Mouse (Mus musculus) adrenal gland, adult 2 months (tissue): ENCODE measurements around the gene Armc3. TPM values are rescaled to one million over a fixed set of nuclear protein-coding genes. Genes with fewer than 3 reads are reported as not detected.
"Not testable (repeated sequence)": the region's sequence is repeated elsewhere in the genome, so short reads cannot be mapped to it uniquely, and the experiment has no call there.

Source experiments
- DNase-seq: peaks from one replicate; pipeline ENCODE4 v3.0.0; 2021
- polyA plus RNA-seq: library from polyadenylated mRNA; depleted of rRNA; stranded (reverse); fragments of >200 nt; gene quantifications from 2 replicates; pipeline ENCODE4 v1.2.3, GENCODE M21; 2012
- total RNA-seq, 2 experiments: library from RNA; stranded (reverse); gene quantifications; 2 replicates each; pipeline ENCODE4 v1.2.3; 2021

The Armc3 gene
- total and polyA plus RNA-seq, 3 experiments = not detected

DNA sequence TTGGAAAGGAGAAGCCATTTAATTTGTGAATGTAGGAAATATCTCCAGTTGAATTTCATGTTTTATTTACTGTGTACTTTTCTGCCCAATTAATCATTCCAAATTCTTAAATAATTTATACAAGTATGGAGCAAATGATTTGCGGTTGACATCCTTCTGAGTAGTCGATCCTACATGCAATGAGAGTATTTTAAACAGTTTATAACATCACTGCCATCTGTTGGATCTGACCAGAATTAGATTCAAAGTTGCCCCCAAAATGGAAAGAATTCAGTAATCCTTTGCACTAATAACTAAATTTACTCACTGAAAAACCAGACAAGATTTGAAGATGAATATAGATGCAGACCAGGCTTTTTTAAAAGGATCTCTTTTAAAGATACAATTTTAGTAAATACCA lies 75.5 kb downstream of the Armc3 start:
- DNase-seq = no peak

DNA sequence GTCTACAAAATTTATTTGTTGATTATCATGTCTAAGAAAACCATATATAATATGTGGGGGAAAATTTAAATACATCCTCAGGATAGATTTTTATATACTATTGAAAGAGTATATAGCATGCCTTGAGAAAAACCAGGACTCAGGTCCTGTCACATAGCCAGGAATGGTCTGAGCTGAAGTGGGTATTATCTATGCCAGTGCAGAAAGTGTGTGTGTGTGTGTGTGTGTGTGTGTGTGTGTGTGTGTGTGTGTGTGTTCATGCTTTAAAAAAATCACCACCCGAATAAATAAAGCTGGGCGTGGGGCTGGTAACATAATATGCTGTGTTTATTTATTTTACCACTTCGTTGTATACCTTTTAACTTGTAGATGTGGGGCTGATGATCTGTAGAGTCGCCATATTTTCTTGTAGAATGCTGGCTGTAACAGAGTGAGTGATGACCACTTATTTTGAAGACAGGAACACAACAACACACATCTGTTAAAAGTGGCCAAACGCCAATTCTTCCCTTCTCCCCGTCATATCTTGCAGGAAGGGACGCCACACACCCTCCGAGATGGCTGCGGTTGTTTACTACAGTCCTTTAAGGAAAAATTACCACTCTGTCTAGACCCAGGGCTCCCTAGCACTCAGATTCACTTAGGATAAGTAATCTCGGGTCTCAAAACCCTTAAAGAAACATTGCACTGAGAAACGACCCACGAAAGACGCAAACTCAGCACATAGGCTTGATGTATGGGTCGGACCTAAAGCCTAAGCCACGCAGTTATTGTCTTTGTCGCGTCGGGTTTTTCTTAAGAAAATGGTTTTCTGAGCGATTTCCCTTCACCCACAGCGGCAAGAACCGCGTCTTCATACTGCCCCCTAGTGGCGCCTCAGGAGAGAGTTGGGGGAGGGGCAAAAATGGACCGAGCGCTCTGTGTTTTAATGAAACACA lies 76.8 kb downstream of the Armc3 start:
- peak; percentile 78 for DNase-seq

DNA sequence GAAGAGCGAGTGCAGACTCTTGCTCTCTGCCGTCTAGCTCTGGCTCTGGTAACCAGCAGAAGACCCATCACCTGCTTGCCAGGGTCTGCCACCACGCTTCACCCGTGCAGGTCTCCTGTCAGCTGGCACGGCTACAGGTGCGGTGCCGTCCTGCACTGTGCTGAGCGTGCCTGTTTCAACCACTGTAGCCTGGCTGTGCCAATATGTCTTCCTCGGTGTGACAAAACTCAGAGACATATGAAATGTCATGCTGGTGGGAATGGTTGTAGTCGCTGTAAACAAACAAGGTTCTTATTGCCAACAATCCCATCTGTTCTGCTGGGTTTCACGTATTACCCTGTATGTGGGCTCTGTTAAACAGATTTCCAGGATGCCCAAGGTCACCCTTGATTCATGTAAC lies 81.2 kb downstream of the Armc3 start:
- DNase-seq = no peak

DNA sequence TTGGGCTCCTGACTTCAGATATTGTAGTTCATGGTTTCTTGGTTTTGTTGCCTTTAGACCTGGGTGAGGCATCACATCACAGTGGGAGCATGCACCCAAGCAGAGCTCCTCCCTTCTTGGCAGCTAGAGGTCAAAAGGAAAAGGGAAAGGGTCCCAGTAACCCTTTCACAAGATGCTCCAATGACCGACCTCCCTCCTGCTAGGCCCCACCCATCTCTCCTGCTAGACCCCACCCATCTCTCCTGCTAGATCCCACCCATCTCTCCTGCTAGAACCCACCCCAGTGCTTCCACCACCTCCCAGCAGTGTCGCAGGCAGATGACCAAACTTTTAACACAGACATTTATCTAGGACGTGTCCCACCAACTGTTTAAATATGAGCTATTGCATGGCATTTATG lies 93.3 kb downstream of the Armc3 start:
- DNase-seq = no peak

DNA sequence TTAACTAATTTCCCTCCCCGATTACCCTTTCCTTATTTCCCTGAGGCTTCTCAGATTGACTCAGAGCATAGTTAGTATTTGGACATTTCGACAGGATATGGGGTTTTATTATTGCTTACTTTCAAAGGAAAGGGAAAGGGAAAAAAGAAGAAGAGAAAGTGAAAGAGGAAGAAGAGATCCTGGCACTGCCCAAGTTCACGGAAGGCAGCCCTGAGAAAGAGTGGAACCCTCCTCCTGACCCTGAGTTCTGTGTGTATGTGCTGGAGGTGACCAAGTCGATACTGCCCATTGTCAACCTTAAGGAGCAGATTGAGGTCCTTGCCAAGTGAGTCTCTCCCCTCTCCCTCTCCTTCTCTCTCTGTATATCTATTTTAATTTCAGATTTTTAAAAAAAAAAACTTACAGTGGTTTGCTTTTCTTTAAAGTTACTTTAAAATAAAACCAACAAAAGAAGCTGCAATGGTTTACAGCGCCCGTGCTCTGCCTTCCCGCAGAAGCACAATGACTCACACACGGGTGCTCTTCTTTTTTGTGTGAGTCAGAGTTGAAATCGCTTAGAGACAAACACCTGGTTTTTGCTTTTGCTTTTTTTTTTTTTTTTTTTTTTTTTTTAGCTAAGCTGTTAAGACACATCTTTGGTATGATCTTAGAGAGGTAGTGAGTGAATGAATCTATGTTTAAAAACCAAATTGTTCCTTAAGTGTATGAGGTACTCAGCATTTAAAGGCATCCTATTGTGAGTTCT lies 101.4 kb downstream of the Armc3 start:
- DNase-seq = peak; percentile 6

DNA sequence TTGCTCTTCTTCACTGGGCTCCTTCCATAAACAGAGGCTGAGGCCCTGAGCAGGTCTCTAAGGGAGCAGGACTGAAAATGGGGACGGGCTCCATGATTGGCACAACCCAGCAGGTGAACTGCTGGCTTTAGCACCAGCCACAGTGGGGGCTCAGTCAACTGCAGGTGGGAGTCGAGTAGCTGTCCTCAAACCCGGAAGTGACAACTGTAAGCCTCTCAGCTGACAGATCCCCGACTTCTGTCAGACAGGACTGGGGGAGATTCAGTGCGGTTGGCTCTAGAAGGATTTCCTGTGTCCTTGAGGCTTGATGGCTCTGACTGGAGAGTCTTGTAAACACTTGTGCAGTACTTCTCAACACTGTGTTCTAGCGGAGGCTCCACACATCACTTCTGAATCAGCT lies 102.1 kb downstream of the Armc3 start:
- peak; percentile 14 for DNase-seq

DNA sequence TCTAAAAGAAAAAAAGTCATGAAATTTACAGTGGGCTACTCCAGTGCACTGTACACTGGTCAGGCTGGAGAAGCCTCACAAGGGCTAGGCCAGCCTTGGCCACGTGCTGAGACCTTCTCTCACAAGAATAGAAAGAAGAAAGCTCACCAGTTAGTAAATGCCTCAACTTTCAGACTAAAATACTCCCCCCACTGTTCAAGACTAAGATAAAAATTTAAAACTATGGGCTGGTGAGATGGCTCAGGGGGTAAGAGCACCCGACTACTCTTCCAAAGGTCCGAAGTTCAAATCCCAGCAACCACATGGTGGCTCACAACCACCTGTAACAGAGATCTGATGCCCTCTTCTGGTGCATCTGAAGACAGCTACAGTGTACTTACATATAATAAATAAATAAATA lies 104.0 kb downstream of the Armc3 start:
- not testable (repeated sequence) for DNase-seq

DNA sequence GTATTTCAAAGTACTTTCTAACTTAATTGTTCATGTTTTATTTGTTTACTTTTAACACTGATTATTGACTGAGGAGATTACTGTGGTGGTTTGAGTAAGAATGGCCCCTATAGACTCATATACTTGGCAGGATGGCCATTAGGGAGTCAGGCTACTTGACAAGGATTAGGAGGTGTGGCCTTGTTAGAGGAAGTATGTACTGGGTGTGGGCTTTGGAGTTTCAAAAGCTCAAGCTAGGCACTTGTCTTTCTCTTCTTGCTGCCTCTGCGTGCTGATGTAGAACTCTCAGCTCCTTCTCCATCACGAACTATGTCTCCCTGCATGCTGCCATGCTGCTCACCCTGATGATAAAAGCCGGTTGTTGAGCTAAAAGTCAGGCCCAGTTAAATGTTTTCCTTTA lies 111.4 kb downstream of the Armc3 start:
- no peak for DNase-seq

DNA sequence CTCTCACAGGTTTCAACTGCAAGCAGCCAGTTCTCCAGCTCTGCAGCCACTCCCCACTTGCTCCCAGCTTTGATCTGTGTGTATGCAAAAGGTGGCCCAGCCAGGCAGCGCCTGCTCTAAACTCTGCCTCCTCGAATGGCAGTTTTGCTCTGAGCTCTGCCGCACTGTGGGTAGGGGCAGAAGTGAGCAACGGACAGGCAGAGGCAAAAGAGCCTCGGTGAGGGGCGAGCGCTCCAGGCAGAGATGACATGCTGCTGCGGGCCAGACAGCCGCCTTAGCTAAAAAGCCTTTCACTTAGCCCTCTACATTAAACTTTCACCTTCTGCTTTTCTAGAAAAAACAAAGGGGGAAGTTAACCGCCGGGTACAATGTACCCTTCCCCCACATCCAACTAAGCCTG lies 117.0 kb downstream of the Armc3 start:
- no peak for DNase-seq

DNA sequence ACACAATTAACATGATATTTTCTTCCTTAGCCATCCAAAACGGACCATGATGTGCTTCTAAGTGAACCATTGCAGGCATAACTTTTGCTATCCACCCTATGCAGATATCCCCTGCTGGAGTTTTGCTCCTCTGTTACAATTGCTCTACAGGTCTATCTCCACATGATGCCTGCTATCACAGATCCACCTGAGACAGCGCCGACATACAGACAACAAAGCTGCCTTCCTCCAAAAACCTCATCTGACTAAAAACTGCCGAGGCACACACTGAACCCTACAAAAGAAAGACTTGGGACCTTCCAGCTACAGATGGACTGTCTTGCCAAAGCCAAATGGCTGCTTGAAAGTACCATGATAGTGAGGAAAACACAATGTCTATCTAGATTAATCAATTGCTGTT lies 117.6 kb downstream of the Armc3 start:
- no peak for DNase-seq

DNA sequence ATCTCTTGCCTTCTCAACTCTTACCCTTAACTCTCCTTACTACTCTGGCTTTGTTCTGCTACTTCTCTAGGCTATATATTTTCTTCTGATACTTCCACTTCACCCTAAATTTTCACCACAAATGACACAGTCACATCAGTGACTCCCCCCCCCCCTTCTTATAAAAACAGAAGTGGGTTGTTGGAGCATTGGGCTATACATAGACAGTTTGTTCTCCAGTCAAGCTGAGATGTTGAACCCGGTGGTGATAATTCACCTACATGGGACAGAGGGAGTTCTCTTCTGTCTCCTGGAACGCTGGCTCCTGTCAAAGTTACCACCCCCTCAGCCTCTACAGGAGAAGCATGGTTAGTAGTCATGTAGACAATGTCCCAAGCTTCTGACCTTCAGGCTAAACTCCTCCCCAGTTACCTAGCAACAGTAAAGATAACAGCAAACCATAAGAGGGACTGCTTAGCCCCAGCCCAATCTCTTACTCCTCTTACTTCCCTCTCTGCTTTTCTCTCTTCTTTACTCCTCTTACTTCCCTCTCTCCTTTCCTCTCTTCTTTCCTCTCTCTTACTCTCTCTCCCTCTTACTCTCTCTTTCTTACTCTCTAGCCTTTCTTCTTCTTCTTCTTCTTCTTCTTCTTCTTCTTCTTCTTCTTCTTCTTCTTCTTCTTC lies 118.2 kb downstream of the Armc3 start:
- DNase-seq = not testable (repeated sequence)

DNA sequence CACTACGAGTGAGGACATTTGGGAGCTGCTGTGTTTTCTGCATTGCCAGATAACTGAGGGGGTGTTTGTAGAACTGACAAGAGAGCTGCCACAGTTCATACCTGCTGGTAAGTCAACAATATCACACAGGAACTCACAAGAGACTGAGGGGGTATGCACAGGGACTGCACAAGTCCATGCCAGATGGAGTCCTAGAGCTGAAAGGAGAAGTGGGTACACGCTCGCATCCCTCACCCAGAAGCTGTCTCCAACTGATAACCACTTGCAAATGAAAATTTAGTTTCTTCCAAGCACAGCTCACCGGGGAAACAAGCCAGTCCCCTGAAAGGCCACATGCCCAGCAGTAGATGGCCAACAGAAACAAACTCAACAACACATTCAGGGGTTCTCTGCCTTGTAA lies 119.4 kb downstream of the Armc3 start:
- DNase-seq = no peak

DNA sequence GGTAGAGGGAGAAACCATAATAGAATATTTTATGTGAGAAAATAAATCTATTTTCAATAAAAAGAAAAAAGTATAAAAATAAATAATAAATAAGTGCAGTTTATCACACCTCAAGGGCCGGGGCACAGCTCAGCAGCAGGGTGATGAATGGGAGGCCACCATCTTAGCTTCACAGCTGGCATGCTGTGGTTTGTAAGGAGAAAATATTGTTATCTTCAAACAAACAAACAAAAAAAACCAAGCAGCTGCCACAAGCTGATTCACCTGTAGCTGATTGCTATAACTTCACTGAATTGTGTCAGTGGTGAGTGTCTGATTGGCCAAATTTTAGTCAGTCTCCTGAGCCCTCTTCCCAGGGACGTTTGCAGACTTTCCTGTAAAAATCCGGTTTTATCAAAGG lies 120.2 kb downstream of the Armc3 start:
- DNase-seq = no peak

DNA sequence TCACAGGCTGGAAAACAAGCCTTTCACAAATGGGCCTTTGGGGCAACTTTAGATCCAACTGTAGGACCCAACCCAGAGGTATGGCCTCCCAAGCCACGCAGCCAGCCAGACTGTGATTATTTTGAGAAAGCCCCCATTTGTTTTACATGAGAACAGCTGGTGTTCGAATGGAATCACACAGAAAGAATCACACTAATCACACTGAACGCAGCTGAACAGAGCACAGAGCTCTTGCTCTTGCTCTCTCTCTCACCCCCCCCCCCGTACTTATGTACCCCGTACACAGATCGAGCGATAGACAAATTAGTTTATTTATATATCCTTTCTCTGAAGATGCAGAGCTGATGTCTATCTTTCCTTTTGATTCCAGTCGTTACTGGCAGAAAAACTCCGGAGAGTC lies 123.3 kb downstream of the Armc3 start:
- DNase-seq = no peak

DNA sequence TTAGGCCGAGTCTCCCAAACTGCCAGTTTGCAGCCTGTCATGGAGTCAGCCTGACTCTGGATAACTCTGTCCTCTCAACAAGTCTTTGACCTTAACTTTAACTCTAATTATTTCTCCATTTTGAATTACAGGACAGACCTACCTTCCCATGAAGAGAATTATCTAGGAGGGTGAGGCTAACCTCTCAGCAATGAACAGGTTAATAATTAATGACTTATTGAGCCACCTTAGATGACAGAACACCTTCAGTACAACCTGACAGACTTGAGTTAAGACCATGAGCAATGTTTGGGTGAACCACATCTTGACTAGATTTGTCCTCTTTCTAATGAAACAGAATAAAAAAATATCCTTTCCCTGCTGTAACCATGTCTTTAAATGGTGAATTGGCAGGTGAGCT lies 127.3 kb downstream of the Armc3 start:
- no peak for DNase-seq

DNA sequence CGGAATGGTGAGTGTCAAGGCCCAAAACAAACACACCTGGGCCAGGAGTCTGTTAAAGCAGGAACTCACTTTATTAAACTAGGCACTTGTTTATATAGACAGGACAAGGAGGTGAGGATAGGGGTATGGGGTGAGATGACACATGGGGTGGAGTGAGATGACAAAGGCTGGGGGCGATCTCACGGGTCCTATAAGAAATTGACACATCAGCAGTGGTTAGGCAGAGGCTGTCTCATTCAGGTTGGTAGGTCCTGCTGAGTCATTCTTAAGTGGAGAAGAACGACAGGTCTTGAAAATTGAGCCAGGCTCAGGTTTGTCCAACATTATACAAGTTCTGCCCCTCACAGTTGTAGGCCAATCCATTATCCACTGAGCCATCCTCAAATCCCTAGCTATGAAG lies 128.7 kb downstream of the Armc3 start:
- DNase-seq = no peak

DNA sequence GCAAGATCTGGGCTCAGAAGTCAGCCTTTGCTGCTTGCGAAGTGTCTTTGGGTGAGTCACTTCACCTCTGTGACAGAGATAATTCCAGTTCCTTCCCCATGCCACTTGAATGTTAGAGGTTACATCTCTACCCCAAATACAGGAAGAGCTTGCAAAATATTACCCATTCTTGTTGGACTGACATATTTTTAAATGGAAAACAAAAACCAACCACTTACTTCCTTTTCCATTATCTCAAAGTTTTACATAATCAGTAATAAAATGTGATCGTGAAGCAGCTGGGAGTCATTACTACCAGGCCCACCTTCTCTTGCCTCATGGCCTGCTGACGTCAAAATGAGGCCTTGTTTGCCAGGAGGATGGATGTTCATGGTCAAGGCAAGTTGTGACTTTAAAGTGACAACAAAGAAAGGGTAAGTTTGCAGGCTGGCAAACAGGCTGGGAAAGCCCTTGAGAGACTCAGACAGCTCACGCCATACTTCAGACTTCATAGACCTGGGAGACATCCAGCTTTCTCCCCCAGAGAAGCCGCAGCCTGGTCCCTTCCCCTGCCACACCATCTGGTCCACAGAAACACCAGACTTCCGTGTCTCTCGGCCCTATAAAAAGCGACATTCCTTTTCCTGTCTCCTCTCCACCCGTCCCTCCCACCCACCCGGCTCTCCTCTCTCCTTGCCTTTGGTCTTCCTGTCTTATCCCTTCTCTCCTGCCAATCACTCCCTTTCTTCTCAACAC lies 145.0 kb downstream of the Armc3 start:
- peak; percentile 49 for DNase-seq

DNA sequence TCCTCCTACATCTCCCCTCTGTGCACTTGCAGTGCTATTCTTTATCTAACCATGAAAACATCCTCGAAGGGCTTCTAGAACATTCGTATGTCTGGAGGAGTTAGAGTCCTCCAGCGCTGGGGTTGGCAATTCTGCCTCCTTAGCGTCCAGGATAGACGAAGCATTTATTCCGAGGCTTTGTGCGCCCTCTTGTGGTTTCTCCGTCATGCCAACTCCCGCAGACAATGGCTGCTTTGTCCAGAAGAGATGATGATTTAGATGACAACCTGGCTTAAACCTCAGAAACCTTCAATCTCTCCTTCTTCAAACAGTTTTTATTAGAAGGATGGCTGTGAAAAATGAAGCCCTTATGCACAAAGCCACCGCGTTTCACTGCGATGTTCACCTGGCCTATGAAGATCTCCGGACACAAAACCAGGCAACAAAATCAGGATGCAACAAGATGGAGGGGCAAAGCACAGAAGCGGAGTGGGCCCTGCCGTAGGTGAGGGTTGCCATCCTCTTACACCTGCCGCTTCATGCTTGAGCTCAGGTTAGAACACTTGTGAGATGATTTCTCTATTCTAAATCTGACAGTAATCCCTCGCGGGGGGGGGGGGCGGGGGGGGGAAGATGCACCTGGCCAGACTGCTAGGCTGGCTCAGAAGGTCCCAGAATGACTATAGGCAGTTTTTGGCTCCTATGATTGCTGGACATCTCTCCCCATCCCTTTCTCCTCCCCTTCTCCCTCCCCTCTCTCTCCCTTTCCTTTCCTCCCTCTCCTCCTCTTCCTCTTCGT lies 145.7 kb downstream of the Armc3 start:
- peak; percentile 86 for DNase-seq

DNA sequence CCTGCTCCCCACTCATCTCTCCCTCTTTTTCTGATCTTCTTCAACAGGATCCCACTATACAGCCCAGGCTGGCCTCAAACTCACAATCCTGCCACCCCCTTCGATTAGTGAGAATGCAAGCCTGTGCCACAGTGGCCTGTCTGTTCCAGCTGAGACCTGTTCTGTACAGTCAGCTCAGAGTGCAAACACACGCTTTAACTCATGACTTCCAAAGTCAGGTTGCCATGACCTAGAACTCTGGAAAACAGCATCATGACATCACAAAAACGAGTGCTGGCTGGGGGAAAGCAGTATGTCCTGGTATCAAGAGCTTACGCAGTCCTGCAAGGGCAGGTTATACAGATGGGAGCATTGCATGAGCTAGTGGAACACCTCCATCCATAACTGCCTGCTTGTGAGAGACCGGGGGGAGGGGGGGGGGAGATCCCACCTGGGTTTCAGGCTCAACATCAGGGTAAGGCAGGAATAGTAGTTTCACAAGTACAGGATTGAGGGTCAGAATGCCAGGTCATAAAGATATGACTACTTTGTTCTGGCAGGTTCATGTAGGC lies 146.4 kb downstream of the Armc3 start:
- no peak for DNase-seq

DNA sequence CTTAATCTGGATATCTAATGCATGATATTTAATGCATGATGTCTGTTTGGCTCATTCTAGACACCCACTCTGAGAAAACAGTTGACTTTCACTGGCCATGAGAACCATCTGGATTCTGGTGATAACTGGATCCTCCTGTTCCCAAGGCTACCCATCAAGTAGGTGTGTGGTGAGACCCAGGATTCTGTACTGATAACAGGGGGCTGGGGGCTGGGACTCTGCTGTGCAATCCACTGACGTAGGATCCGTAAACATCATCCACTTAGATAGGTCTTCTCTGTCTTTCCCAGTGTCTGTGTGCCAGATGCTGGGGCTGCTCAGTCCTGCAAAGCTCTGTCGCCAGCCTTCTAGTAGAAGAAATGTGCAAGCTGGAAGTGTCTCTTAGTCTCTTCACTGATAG lies 149.4 kb downstream of the Armc3 start:
- DNase-seq = no peak

DNA sequence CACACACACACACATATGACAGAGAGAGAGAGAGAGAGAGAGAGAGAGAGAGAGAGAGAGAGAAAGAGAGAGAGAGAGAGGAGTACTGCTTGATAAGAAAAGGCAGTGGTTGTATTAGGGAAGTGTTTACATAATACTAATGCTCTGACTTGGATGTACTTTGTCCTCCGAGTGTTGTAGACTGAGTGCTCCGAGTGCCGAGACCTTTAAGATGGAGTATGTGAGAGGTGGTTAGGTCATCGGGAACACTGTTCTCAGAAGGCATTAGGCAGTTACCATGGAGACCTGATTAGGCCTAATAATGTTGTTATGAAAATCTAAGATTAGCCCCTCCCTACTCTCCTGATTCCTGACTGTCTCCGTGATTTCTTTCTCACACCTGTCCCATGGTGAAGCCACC lies 151.1 kb downstream of the Armc3 start:
- no peak for DNase-seq
